Mouse (Mus musculus): ENCODE data around the gene 1700025B11Rik. TPM values are rescaled to one million over a fixed set of nuclear protein-coding genes. Genes with fewer than 3 reads are reported as not detected.

Gene 1700025B11Rik
- polyA plus RNA-seq, 2 experiments: not detected

DNA sequence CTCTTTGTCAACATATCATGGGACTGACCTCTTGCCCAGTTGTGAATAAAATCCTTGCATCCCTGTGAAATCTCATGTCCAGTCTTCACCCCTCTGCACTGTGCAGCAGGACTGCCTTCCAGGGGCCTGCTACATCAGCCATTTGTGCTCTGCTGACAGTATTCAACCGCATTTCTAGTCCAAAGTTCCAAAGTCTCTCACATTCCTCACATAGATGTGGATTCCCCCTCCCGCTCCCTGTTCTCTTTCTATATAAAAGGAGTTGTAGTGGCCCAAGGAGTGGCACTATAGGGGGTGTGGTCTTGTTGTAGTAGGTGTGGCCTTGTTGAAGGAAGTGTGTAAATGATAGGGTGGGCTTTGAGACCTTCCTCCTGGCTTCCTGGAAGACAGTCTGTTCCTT, 29.2 kb upstream of the 1700025B11Rik start:
- 73% methylated on average over 2 of the region's 2 CpGs for WGBS
- no peak for DNase-seq (ENCODE audit: low spot score)
- no peak for ATAC-seq (ENCODE audit: low FRiP score, low read depth)

GRCm38 (mm10) chr15:77588981-77589380, 27.3 kb upstream of the 1700025B11Rik start:
- Histone ChIP-seq H3K27me3 (ENCODE audit: control insufficient read depth, insufficient read depth, low read length) (no peaks in the 10 kb centered on the region), H3K9me3 (ENCODE audit: control insufficient read depth, low read length) (0 out of 2 replicates have a peak, but pooled peaks cover under 1% of the 10 kb centered on the region), H3K4me1 (ENCODE audit: control insufficient read depth, insufficient read depth, low read length) (no peaks in the 10 kb centered on the region), H3K4me2 (replicated peaks; ENCODE audit: low read depth, low read length, severe bottlenecking) (no peak overlapping the region), H3K9ac (ENCODE audit: low read depth, low read length, severe bottlenecking) (no peak overlapping the region), H3K36me3 (ENCODE audit: control insufficient read depth, insufficient read depth, low read length) (no peaks in the 10 kb centered on the region), H3K4me3 (replicated peaks; ENCODE audit: low read length) (no peak overlapping the region), H3K27ac (replicated peaks; ENCODE audit: low read depth, low read length) (no peak overlapping the region)
- DNase-seq (ENCODE audit: low spot score) (no peak), ATAC-seq (ENCODE audit: low FRiP score, low read depth) (no peak)
- TF ChIP-seq POLR2A (IDR thresholded peaks at IDR 0.05; ENCODE audit: borderline replicate concordance, extremely low read depth, insufficient read depth, insufficient read length): no peak

More for the DNA sequence above, 29.2 kb upstream of the 1700025B11Rik start:
- Histone ChIP-seq H3K9ac (ENCODE audit: low read depth, low read length, severe bottlenecking) (no peak overlapping the region), H3K9me3 (ENCODE audit: control insufficient read depth, low read length) (no peaks in the 10 kb centered on the region), H3K36me3 (ENCODE audit: control insufficient read depth, insufficient read depth, low read length) (no peaks in the 10 kb centered on the region), H3K4me2 (replicated peaks; ENCODE audit: low read depth, low read length, severe bottlenecking) (no peak overlapping the region), H3K4me3 (replicated peaks; ENCODE audit: low read length) (no peak overlapping the region), H3K27me3 (ENCODE audit: control insufficient read depth, insufficient read depth, low read length) (no peaks in the 10 kb centered on the region), H3K4me1 (ENCODE audit: control insufficient read depth, insufficient read depth, low read length) (no peaks in the 10 kb centered on the region), H3K27ac (replicated peaks; ENCODE audit: low read depth, low read length) (no peak overlapping the region)
- no peak for TF ChIP-seq POLR2A (IDR thresholded peaks at IDR 0.05; ENCODE audit: borderline replicate concordance, extremely low read depth, insufficient read depth, insufficient read length)

DNA sequence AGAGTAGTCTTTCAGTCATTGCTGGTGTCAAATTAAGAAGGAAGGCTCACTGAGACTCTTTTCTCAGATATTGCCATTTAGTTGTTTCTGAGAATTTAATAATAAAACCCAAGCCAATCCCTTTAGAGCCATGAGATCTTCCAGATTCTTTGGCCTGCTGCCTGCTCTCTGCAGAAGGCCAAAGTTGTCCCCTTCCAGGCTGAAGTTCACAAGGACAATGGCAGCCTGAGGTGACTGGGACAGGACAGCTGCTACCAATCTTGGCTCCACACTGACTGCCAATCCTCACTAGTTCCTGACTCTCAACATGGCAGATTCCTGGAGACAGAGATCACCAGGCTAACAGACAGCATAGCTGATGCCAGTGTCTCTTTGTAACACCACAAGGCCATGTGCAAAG, 25.3 kb upstream of the 1700025B11Rik start:
- Histone ChIP-seq H3K27ac (replicated peaks; ENCODE audit: low read depth, low read length) (no peak overlapping the region), H3K9me3 (ENCODE audit: control insufficient read depth, low read length) (peaks cover 4% of the 10 kb centered on the region; the same call in 1 of the 2 replicates), H3K36me3 (ENCODE audit: control insufficient read depth, insufficient read depth, low read length) (no peaks in the 10 kb centered on the region), H3K4me1 (ENCODE audit: control insufficient read depth, insufficient read depth, low read length) (no peaks in the 10 kb centered on the region), H3K4me3 (replicated peaks; ENCODE audit: low read length) (no peak overlapping the region), H3K4me2 (replicated peaks; ENCODE audit: low read depth, low read length, severe bottlenecking) (no peak overlapping the region), H3K9ac (ENCODE audit: low read depth, low read length, severe bottlenecking) (no peak overlapping the region), H3K27me3 (ENCODE audit: control insufficient read depth, insufficient read depth, low read length) (no peaks in the 10 kb centered on the region)
- TF ChIP-seq POLR2A (IDR thresholded peaks at IDR 0.05; ENCODE audit: borderline replicate concordance, extremely low read depth, insufficient read depth, insufficient read length): no peak
- no peak for DNase-seq (ENCODE audit: low spot score)
- no peak for ATAC-seq (ENCODE audit: low FRiP score, low read depth)

DNA sequence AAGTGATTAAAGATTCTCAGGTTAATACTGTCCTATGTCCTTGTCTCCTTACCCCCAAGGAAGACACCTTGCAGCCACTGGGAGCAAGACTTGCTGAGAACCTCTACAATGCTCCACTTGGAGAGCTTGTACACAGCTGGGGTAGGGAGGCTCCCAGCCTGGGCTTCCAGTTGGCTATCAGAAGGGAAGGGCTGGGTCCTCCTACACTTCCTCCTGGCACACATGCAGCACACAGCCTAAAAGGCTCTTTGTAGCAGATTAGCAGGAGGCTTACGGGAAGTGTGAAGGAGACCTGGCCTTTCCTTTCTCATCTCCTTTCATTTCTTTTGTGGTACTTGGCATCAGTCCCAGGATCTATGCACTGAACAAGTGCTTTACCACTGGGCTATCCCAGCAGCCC, 20.0 kb upstream of the 1700025B11Rik start:
- DNase-seq (ENCODE audit: low spot score) (no peak), ATAC-seq (ENCODE audit: low FRiP score, low read depth) (no peak)
- no peak for TF ChIP-seq POLR2A (IDR thresholded peaks at IDR 0.05; ENCODE audit: borderline replicate concordance, extremely low read depth, insufficient read depth, insufficient read length)
- Histone ChIP-seq H3K9me3 (ENCODE audit: control insufficient read depth, low read length) (peaks cover 4% of the 10 kb centered on the region; the same call in 1 of the 2 replicates), H3K4me1 (ENCODE audit: control insufficient read depth, insufficient read depth, low read length) (no peaks in the 10 kb centered on the region), H3K9ac (ENCODE audit: low read depth, low read length, severe bottlenecking) (no peak overlapping the region), H3K27ac (replicated peaks; ENCODE audit: low read depth, low read length) (no peak overlapping the region), H3K4me3 (replicated peaks; ENCODE audit: low read length) (no peak overlapping the region), H3K4me2 (replicated peaks; ENCODE audit: low read depth, low read length, severe bottlenecking) (no peak overlapping the region), H3K27me3 (ENCODE audit: control insufficient read depth, insufficient read depth, low read length) (no peaks in the 10 kb centered on the region), H3K36me3 (ENCODE audit: control insufficient read depth, insufficient read depth, low read length) (no peaks in the 10 kb centered on the region)
- WGBS: 62% methylated on average over 1 of the region's 1 CpGs

DNA sequence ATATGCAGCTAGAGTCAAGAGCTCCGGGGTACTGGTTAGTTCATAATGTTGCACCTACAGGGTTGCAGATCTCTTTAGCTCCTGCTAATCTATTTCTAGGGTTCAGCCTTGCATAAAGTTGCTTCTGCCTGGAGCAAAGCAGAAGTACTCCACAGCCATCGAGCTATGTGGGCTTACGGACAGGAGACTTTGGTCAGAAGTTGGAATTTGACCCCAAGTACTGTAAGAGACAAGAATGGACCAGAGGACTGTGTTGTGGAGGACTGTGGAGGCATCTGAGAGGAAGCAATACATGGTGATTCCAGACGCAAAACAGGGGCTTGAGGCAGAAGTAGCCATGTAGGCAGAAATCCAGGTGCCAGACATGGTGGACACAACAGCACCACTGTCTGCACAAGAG, 17.6 kb upstream of the 1700025B11Rik start:
- Histone ChIP-seq H3K9ac (ENCODE audit: low read depth, low read length, severe bottlenecking) (no peak overlapping the region), H3K4me2 (replicated peaks; ENCODE audit: low read depth, low read length, severe bottlenecking) (no peak overlapping the region), H3K27ac (replicated peaks; ENCODE audit: low read depth, low read length) (no peak overlapping the region), H3K4me3 (replicated peaks; ENCODE audit: low read length) (no peak overlapping the region), H3K27me3 (ENCODE audit: control insufficient read depth, insufficient read depth, low read length) (no peaks in the 10 kb centered on the region), H3K9me3 (ENCODE audit: control insufficient read depth, low read length) (peaks cover 4% of the 10 kb centered on the region; the same call in 1 of the 2 replicates), H3K36me3 (ENCODE audit: control insufficient read depth, insufficient read depth, low read length) (no peaks in the 10 kb centered on the region), H3K4me1 (ENCODE audit: control insufficient read depth, insufficient read depth, low read length) (no peaks in the 10 kb centered on the region)
- no peak for TF ChIP-seq POLR2A (IDR thresholded peaks at IDR 0.05; ENCODE audit: borderline replicate concordance, extremely low read depth, insufficient read depth, insufficient read length)
- WGBS: 89% methylated on average over 4 of the region's 4 CpGs
- ATAC-seq (ENCODE audit: low FRiP score, low read depth): no peak
- DNase-seq (ENCODE audit: low spot score): no peak

- Histone ChIP-seq H3K36me3 (ENCODE audit: control insufficient read depth, insufficient read depth, low read length) (no peaks in the 10 kb centered on the region), H3K4me1 (ENCODE audit: control insufficient read depth, insufficient read depth, low read length) (no peaks in the 10 kb centered on the region), H3K27ac (replicated peaks; ENCODE audit: low read depth, low read length) (no peak overlapping the region), H3K27me3 (ENCODE audit: control insufficient read depth, insufficient read depth, low read length) (no peaks in the 10 kb centered on the region), H3K9ac (ENCODE audit: low read depth, low read length, severe bottlenecking) (no peak overlapping the region), H3K4me3 (replicated peaks; ENCODE audit: low read length) (no peak overlapping the region), H3K9me3 (ENCODE audit: control insufficient read depth, low read length) (peaks cover 2% of the 10 kb centered on the region; the same call in 1 of the 2 replicates), H3K4me2 (replicated peaks; ENCODE audit: low read depth, low read length, severe bottlenecking) (no peak overlapping the region)
- TF ChIP-seq POLR2A (IDR thresholded peaks at IDR 0.05; ENCODE audit: borderline replicate concordance, extremely low read depth, insufficient read depth, insufficient read length): no peak
- DNase-seq (ENCODE audit: low spot score): no peak
- 93% methylated on average over 2 of the region's 2 CpGs for WGBS
- ATAC-seq (ENCODE audit: low FRiP score, low read depth): no peak
Measured at GRCm38 (mm10) chr15:77578801-77579200, 17.1 kb upstream of the 1700025B11Rik start.

All from limb, embryonic 14.5 days (tissue).